In genomic region chr7:142667521-142667920, GRCm38 (mm10) we compare ENCODE assay signal across 32 mouse cellular contexts. TPM values are rescaled to one million over a fixed set of nuclear protein-coding genes. Genes with fewer than 3 reads are reported as not detected.
DNase-seq lines count a peak whose midpoint lies in the region; ATAC-seq lines count a peak whose summit lies in the region.
"Had no signal": no experiment of that assay in that cellular context is flagged by ENCODE, and none has a peak within 500 bp of the region (broad histone marks: within the 10 kb centered on the region; RNA-seq: fewer than 3 reads in every experiment).

No protein-coding gene starts in this region.

- no peak overlapping the region for H3K4me2 ChIP-seq in intestine, embryonic 16.5 days (ENCODE audit: low read depth, low read length)
- H3K4me2 ChIP-seq in intestine, embryonic 15.5 days (replicated peaks), result no peak overlapping the region
- no peak overlapping the region for H3K4me2 ChIP-seq in limb, embryonic 12.5 days
- H3K4me2 ChIP-seq: forebrain, embryonic 13.5 days; hindbrain, embryonic 12.5 days; liver, embryonic 13.5 days; midbrain, embryonic 13.5 days had no signal

- no peaks in the 10 kb centered on the region for H3K36me3 ChIP-seq in intestine, embryonic 16.5 days (ENCODE audit: control insufficient read depth, insufficient read depth, low read length)
- H3K36me3 ChIP-seq in intestine, embryonic 15.5 days, result peaks cover 4% of the 10 kb centered on the region; the same call in 1 of the 2 replicates
- H3K36me3 ChIP-seq in limb, embryonic 12.5 days, result peaks cover 43% of the 10 kb centered on the region
- H3K36me3 ChIP-seq: hindbrain, embryonic 12.5 days; midbrain, embryonic 13.5 days had no signal

- peaks cover 15% of the 10 kb centered on the region for H3K9me3 ChIP-seq in intestine, embryonic 16.5 days (ENCODE audit: control insufficient read depth, low read length)
- H3K9me3 ChIP-seq in intestine, embryonic 15.5 days, result 0 out of 2 replicates have a peak, but pooled peaks cover 7% of the 10 kb centered on the region
- H3K9me3 ChIP-seq in limb, embryonic 12.5 days, result peaks cover 41% of the 10 kb centered on the region

- H3K4me1 ChIP-seq in intestine, embryonic 16.5 days (ENCODE audit: control insufficient read depth, insufficient read depth, low read length), result 0 out of 2 replicates have a peak, but pooled peaks cover 3% of the 10 kb centered on the region
- peaks cover 6% of the 10 kb centered on the region; the same call in 1 of the 2 replicates for H3K4me1 ChIP-seq in intestine, embryonic 15.5 days (replicated peaks)
- H3K4me1 ChIP-seq in limb, embryonic 12.5 days (replicated peaks), result peaks cover 19% of the 10 kb centered on the region
- H3K4me1 ChIP-seq: forebrain, embryonic 13.5 days; liver, embryonic 13.5 days had no signal

- peak overlapping the region; percentile 49; the same call in 1 of the 2 replicates for H3K27ac ChIP-seq in intestine, embryonic 16.5 days (ENCODE audit: low read length)
- no peak overlapping the region for H3K27ac ChIP-seq in intestine, embryonic 15.5 days
- H3K27ac ChIP-seq in limb, embryonic 12.5 days, result peak overlapping the region; percentile 50; the same call in 1 of the 2 replicates
- H3K27ac ChIP-seq: forebrain, embryonic 13.5 days; hindbrain, embryonic 12.5 days; liver, embryonic 13.5 days; midbrain, embryonic 13.5 days; stomach, postnatal 0 days had no signal

- no peak for ATAC-seq in intestine, embryonic 16.5 days
- no peak for ATAC-seq in intestine, embryonic 15.5 days
- ATAC-seq in limb, embryonic 12.5 days (ENCODE audit: insufficient number of reproducible peaks, insufficient read depth, low FRiP score, low TSS enrichment, low read depth), result no peak
- ATAC-seq: midbrain, embryonic 13.5 days; Patski had no signal

- peak; percentile 76 for DNase-seq in heart, adult 11 months
- DNase-seq in heart, adult 9 months (ENCODE audit: low spot score in 2 of 2), result no peak
- peak; percentile 6 for DNase-seq in adipocyte (ENCODE audit: low spot score)
- no peak for DNase-seq in left cerebral cortex, postnatal 4 days
- DNase-seq: adrenal gland, adult 2 months; cerebellum, adult 11 months; cerebellum, adult 9-11 months; kidney, adult 8-10 months; layer of hippocampus, adult 9-11 months; liver, embryonic 13.5 days; lung, adult 2 months; lung, postnatal 36 days; right cerebral cortex, postnatal 14 days; thymus, postnatal 14 days had no signal

- WGBS in intestine, embryonic 16.5 days, result 95% methylated on average over 18 of the region's 18 CpGs
- WGBS in intestine, embryonic 15.5 days, result 90% methylated on average over 16 of the region's 18 CpGs
- WGBS in limb, embryonic 12.5 days, result 92% methylated on average over 18 of the region's 18 CpGs

- H3K9ac ChIP-seq in intestine, embryonic 16.5 days (ENCODE audit: low read depth, low read length), result no peak overlapping the region
- no peak overlapping the region for H3K9ac ChIP-seq in intestine, embryonic 15.5 days
- no peak overlapping the region for H3K9ac ChIP-seq in limb, embryonic 12.5 days (replicated peaks)
- H3K9ac ChIP-seq: forebrain, embryonic 13.5 days; hindbrain, embryonic 12.5 days; liver, embryonic 13.5 days; midbrain, embryonic 13.5 days had no signal

- intact Hi-C loops in left cerebral cortex, postnatal 4 days (cut with DNase I), result no loop called here

- H3K4me3 ChIP-seq in intestine, embryonic 16.5 days (ENCODE audit: low read length), result no peak overlapping the region
- no peak overlapping the region for H3K4me3 ChIP-seq in intestine, embryonic 15.5 days (replicated peaks)
- H3K4me3 ChIP-seq in limb, embryonic 12.5 days (replicated peaks), result no peak overlapping the region
- H3K4me3 ChIP-seq: forebrain, embryonic 13.5 days; hindbrain, embryonic 12.5 days; liver, embryonic 13.5 days; megakaryocyte, embryonic 14.5 days; midbrain, embryonic 13.5 days had no signal

- H3K27me3 ChIP-seq in intestine, embryonic 16.5 days (replicated peaks; ENCODE audit: control insufficient read depth, insufficient read depth, low read length), result peaks cover 32% of the 10 kb centered on the region
- peaks cover 39% of the 10 kb centered on the region for H3K27me3 ChIP-seq in intestine, embryonic 15.5 days (replicated peaks)
- H3K27me3 ChIP-seq in limb, embryonic 12.5 days, result peaks cover 48% of the 10 kb centered on the region

RNA-seq across cellular contexts. Expression of gene Igf2, which starts 0.9 kb away (rescaled TPM):
- 757 and 778 TPM in 2 replicates for polyA plus RNA-seq in intestine, embryonic 16.5 days (2015; fragmentation: Nextera tagmentation; extraction: Ambion mirVana)
- 958 and 978 TPM in 2 replicates for polyA plus RNA-seq in intestine, embryonic 15.5 days (2015; fragmentation: Nextera tagmentation; extraction: Ambion mirVana)
- 815 and 938 TPM in 2 replicates for polyA plus RNA-seq in limb, embryonic 12.5 days (2016; fragmentation: Nextera tagmentation; extraction: Ambion mirVana)
- total RNA-seq in left cerebral cortex, postnatal 4 days (2021), result 100 to 1,000 TPM; 343 to 352 TPM
- total RNA-seq: common myeloid progenitor, adult 5-6 weeks; monocyte, adult 5-6 weeks had no signal

RNA-seq across cellular contexts. Expression of gene Gm49394, which starts 2.2 kb away (rescaled TPM):
- 1.1 and 1.9 TPM in 2 replicates for polyA plus RNA-seq in intestine, embryonic 16.5 days (2015; fragmentation: Nextera tagmentation; extraction: Ambion mirVana)
- 1.0 and 1.4 TPM in 2 replicates for polyA plus RNA-seq in intestine, embryonic 15.5 days (2015; fragmentation: Nextera tagmentation; extraction: Ambion mirVana)
- polyA plus RNA-seq in limb, embryonic 12.5 days (2016; fragmentation: Nextera tagmentation; extraction: Ambion mirVana), result not detected in 2 replicates
- total RNA-seq in left cerebral cortex, postnatal 4 days (2021), result under 1 TPM; 0.10 to 0.12 TPM
- total RNA-seq: adrenal gland, adult 2 months; common myeloid progenitor, adult 5-6 weeks; gastrocnemius, adult 8-10 months; left cerebral cortex, adult 8-10 months; monocyte, adult 5-6 weeks had no signal
- polyA plus RNA-seq: adrenal gland, adult 2 months; gonadal fat pad, adult 2 months; heart, embryonic 14.5 days; hindbrain, embryonic 12.5 days; large intestine, adult 2 months; limb, embryonic 11.5 days; liver, embryonic 13.5 days; lung, adult 2 months; midbrain, embryonic 13.5 days; neural tube, embryonic 11.5 days; Patski; stomach, postnatal 0 days had no signal

Comparison
In these comparisons a context has a peak if more than half of its experiments do, and no peak if none do; other contexts are left out.
1. DNase-seq: peak in heart, adult 11 months (single experiment) and adipocyte (single experiment); none in heart, adult 9 months (0 of 2) and left cerebral cortex, postnatal 4 days (single experiment).